Mouse (Mus musculus) MEL (cell line): ENCODE measurements around the gene Nrf1. TPM values are rescaled to one million over a fixed set of nuclear protein-coding genes. Genes with fewer than 3 reads are reported as not detected.

Experiments used
- DNase-seq: peaks from one replicate; pipeline ENCODE4 v3.0.0; 2011; ENCODE audit warnings: low read depth, low spot score
- H3K27ac ChIP-seq: 2 replicates; pipeline ENCODE4 v1.5.1; 2012; ENCODE audit warnings: low read depth, mild to moderate bottlenecking, control low read depth, low read length, moderate library complexity; ENCODE audit not compliant: control insufficient read depth
- H3K27me3 ChIP-seq, 2 experiments: fragments of 150-350 bp in 1 of 2; sonication (generic) in 1 of 2; 2 replicates each; pipeline ENCODE4 v1.6.1; 2012; ENCODE audit warnings: low read length in 2 of 2, mild to moderate bottlenecking in 2 of 2, improper control_type of control experiment in 1 of 2, moderate library complexity in 1 of 2; ENCODE audit not compliant: insufficient read depth in 2 of 2, control insufficient read depth in 1 of 2
- H3K36me3 ChIP-seq, 2 experiments: 2 replicates each; pipeline ENCODE4 v1.6.1; 2012 to 2014; ENCODE audit warnings: low read length in 2 of 2, improper control_type of control experiment in 1 of 2, inconsistent platforms in 1 of 2, mild to moderate bottlenecking in 1 of 2; ENCODE audit not compliant: insufficient read depth in 2 of 2, control insufficient read depth in 1 of 2
- H3K4me1 ChIP-seq, 2 experiments: fragments of 150-350 bp in 1 of 2; sonication (generic) in 1 of 2; 2 replicates each; pipeline ENCODE4 v1.6.1; 2012; ENCODE audit warnings: low read length in 2 of 2, improper control_type of control experiment in 1 of 2, mild to moderate bottlenecking in 1 of 2; ENCODE audit not compliant: insufficient read depth in 2 of 2, control insufficient read depth in 1 of 2
- H3K4me3 ChIP-seq, 2 experiments: fragments of 150-350 bp in 1 of 2; sonication (generic) in 1 of 2; 2 replicates each; pipeline ENCODE4 v1.5.1; 2012; ENCODE audit warnings: low read depth in 2 of 2, low read length in 2 of 2, mild to moderate bottlenecking in 2 of 2, moderate library complexity in 2 of 2, control low read depth in 1 of 2, improper control_type of control experiment in 1 of 2; ENCODE audit not compliant: control insufficient read depth in 1 of 2, insufficient read depth in 1 of 2
- H3K79me2 ChIP-seq: 2 replicates; pipeline ENCODE4 v1.6.1; 2012; ENCODE audit warnings: mild to moderate bottlenecking, low read length, moderate library complexity; ENCODE audit not compliant: control insufficient read depth, poor library complexity, insufficient read depth
- H3K9ac ChIP-seq: 2 replicates; pipeline ENCODE4 v1.6.1; 2012; ENCODE audit warnings: low read depth, mild to moderate bottlenecking, control low read depth, low read length, moderate library complexity; ENCODE audit not compliant: control insufficient read depth, poor library complexity, severe bottlenecking
- H3K9me3 ChIP-seq: fragments of 150-350 bp; sonication (generic); replicated peaks from 2 replicates; pipeline ENCODE4 v1.6.1; 2012; ENCODE audit warnings: mild to moderate bottlenecking, low read length, improper control_type of control experiment, moderate library complexity; ENCODE audit not compliant: insufficient read depth
- BHLHE40 ChIP-seq: IDR thresholded peaks from 2 replicates; pipeline ENCODE4 v1.6.1; 2012; ENCODE audit warnings: low read depth, mild to moderate bottlenecking, inconsistent platforms, low read length, improper control_type of control experiment, borderline replicate concordance
- CTCF ChIP-seq, 3 experiments: IDR thresholded peaks in 2 of 3; conservative IDR thresholded peaks in 1 of 3; 2 replicates each; pipeline ENCODE4 v1.5.1; 2011 to 2012; ENCODE audit warnings: low read length in 3 of 3, low read depth in 2 of 3, mild to moderate bottlenecking in 2 of 3, improper control_type of control experiment in 1 of 3, inconsistent platforms in 1 of 3, mixed read lengths in 1 of 3, moderate library complexity in 1 of 3; ENCODE audit not compliant: control insufficient read depth in 1 of 3, insufficient read depth in 1 of 3, poor library complexity in 1 of 3, severe bottlenecking in 1 of 3
- ELF1 ChIP-seq: IDR thresholded peaks from 2 replicates; pipeline ENCODE4 v1.6.1; 2014; ENCODE audit warnings: low read depth, mild to moderate bottlenecking, inconsistent platforms, low read length, improper control_type of control experiment, moderate library complexity
- GABPA ChIP-seq: IDR thresholded peaks from 2 replicates; pipeline ENCODE4 v1.6.1; 2012; ENCODE audit warnings: low read depth, mild to moderate bottlenecking, inconsistent platforms, low read length, improper control_type of control experiment, moderate library complexity
- MAFK ChIP-seq: IDR thresholded peaks from 2 replicates; pipeline ENCODE4 v1.6.1; 2011; ENCODE audit warnings: low read depth, mild to moderate bottlenecking, low read length, improper control_type of control experiment, borderline replicate concordance
- MAZ ChIP-seq: IDR thresholded peaks from 2 replicates; pipeline ENCODE4 v1.6.1; 2012; ENCODE audit warnings: low read depth, mild to moderate bottlenecking, inconsistent platforms, low read length, improper control_type of control experiment
- MEF2A ChIP-seq: IDR thresholded peaks from 2 replicates; pipeline ENCODE4 v1.6.1; 2014; ENCODE audit warnings: low read depth, mild to moderate bottlenecking, inconsistent platforms, low read length, improper control_type of control experiment; ENCODE audit not compliant: poor library complexity, insufficient replicate concordance, severe bottlenecking; ENCODE audit errors: extremely low read depth
- MXI1 ChIP-seq: IDR thresholded peaks from 2 replicates; pipeline ENCODE4 v1.6.1; 2011; ENCODE audit warnings: mild to moderate bottlenecking, low read depth, low read length, improper control_type of control experiment
- MYC ChIP-seq: IDR thresholded peaks from 2 replicates; pipeline ENCODE4 v1.6.1; 2011; ENCODE audit warnings: low read depth, mild to moderate bottlenecking, low read length, improper control_type of control experiment, moderate library complexity
- NELFE ChIP-seq: IDR thresholded peaks from 2 replicates; pipeline ENCODE4 v1.6.1; 2011; ENCODE audit warnings: low read depth, low read length, improper control_type of control experiment
- NRF1 ChIP-seq: IDR thresholded peaks from 2 replicates; pipeline ENCODE4 v1.6.1; 2014; ENCODE audit warnings: low read depth, mild to moderate bottlenecking, inconsistent platforms, low read length, improper control_type of control experiment, moderate library complexity; ENCODE audit not compliant: poor library complexity, insufficient read depth, severe bottlenecking
- POLR2AphosphoS5 ChIP-seq: IDR thresholded peaks from 2 replicates; pipeline ENCODE4 v1.6.1; 2012; ENCODE audit warnings: low read depth, borderline replicate concordance, mild to moderate bottlenecking, inconsistent platforms, low read length, moderate library complexity, mixed read lengths
- RAD21 ChIP-seq: IDR thresholded peaks from 2 replicates; pipeline ENCODE4 v1.6.1; 2011; ENCODE audit warnings: mild to moderate bottlenecking, low read depth, low read length, improper control_type of control experiment
- SIN3A ChIP-seq: IDR thresholded peaks from 2 replicates; pipeline ENCODE4 v1.6.1; 2012; ENCODE audit warnings: low read length, improper control_type of control experiment, inconsistent platforms
- TAL1 ChIP-seq: IDR thresholded peaks from 2 replicates; pipeline ENCODE4 v1.6.1; 2012; ENCODE audit warnings: mild to moderate bottlenecking, inconsistent platforms, low read length, moderate library complexity, mixed read lengths
- polyA plus RNA-seq, 2 experiments: library from polyadenylated mRNA; stranded (reverse) in 1 of 2; unstranded in 1 of 2; fragments of >175 nt in 1 of 2; fragments of >200 nt in 1 of 2; gene quantifications; 2 replicates each; pipeline versions ENCODE4 v1.2.1 to v1.2.4; 2012; ENCODE audit warnings: low replicate concordance in 2 of 2, low read depth in 1 of 2; ENCODE audit not compliant: insufficient read length in 2 of 2, insufficient read depth in 1 of 2, missing spikeins in 1 of 2
- total RNA-seq: library from RNA; depleted of rRNA; stranded (reverse); fragments of 300-350 nt; gene quantifications from 2 replicates; pipeline ENCODE4 v1.2.3, GENCODE M21; 2012

The Nrf1 gene
- total and polyA plus RNA-seq, 3 experiments = 56.5 to 93.7 (median 60.4) TPM

DNA sequence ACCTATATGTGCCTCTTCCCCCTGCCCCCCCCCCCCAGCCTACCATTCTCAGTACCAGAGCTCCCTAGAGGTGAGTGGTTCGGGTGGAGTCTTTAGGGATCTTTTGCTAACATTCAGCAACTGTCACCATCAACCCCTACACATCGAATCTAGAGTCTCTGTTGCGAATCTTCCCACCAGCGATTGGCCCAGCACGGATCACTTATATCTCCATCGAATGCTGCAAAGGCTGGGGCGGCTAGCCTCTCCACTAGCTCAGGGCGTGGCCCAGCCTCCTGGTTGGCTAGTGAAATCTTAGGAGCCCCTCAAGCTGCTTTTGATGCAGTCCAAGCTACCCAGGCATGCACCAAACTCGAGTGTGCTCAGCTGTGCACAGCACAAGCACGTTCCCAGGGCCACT lies 124.2 kb downstream of the Nrf1 start:
- no peak for DNase-seq
- H3K4me1 ChIP-seq = peaks cover 0 to 6% of the 10 kb centered on the region in 2 experiments; a peak in 2 of 4 replicates
- H3K79me2 ChIP-seq = no peaks in the 10 kb centered on the region; the same call in 1 of the 2 replicates
- H3K36me3 ChIP-seq = no peaks in the 10 kb centered on the region
- no peaks in the 10 kb centered on the region for H3K9me3 ChIP-seq
- no peak overlapping the region for H3K27ac ChIP-seq
- TF ChIP-seq MYC (no peak), POLR2AphosphoS5 (no peak)
- no peak overlapping the region for H3K9ac ChIP-seq
- no peak overlapping the region for H3K4me3 ChIP-seq
- H3K27me3 ChIP-seq = no peaks in the 10 kb centered on the region

DNA sequence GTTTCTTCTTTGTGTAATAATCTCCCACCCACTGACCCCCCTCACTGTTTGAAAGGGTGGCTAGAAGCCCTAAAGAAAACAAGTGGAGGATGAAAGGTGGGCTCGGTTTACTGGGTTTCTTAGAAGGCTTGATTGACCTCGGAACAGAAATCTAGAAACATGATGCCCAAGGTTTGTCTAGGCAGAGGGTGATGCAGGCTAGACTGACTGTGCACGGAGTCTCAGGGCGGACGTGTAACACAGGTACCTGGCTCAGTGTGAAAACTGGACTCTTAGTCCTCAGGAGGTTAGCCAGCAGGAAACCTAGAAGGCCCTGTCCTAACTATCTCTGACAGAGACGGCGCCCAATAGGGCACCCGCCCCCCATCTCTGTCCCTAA lies 124.6 kb downstream of the Nrf1 start:
- Histone ChIP-seq H3K9ac (no peak overlapping the region), H3K27ac (no peak overlapping the region), H3K79me2 (no peaks in the 10 kb centered on the region; the same call in 1 of the 2 replicates), H3K4me1 (peaks cover 0 to 6% of the 10 kb centered on the region in 2 experiments; a peak in 2 of 4 replicates)
- no peak for DNase-seq
- TF ChIP-seq GABPA (no peak), CTCF (IDR thresholded peaks at IDR 0.05 in 2 of 3, conservative IDR thresholded peaks at IDR 0.05 in 1 of 3; ENCODE audit: control insufficient read depth in 1 of 3, insufficient read depth in 1 of 3, low read depth in 2 of 3, low read length in 3 of 3, poor library complexity in 1 of 3, severe bottlenecking in 1 of 3) (no peak), NRF1 (no peak), MAZ (no peak), MAFK (no peak), MEF2A (no peak), NELFE (no peak), RAD21 (no peak), SIN3A (no peak), TAL1 (no peak), MXI1 (no peak), ELF1 (no peak), BHLHE40 (no peak)
- TF ChIP-seq, all 39 proteins: peak for 0
- H3K9me3 ChIP-seq = no peaks in the 10 kb centered on the region
- no peaks in the 10 kb centered on the region for H3K27me3 ChIP-seq
- H3K36me3 ChIP-seq = no peaks in the 10 kb centered on the region
- H3K4me3 ChIP-seq = no peak overlapping the region
